Mouse (Mus musculus): ENCODE results near the gene Sorbs1.

Gene Sorbs1

DNA sequence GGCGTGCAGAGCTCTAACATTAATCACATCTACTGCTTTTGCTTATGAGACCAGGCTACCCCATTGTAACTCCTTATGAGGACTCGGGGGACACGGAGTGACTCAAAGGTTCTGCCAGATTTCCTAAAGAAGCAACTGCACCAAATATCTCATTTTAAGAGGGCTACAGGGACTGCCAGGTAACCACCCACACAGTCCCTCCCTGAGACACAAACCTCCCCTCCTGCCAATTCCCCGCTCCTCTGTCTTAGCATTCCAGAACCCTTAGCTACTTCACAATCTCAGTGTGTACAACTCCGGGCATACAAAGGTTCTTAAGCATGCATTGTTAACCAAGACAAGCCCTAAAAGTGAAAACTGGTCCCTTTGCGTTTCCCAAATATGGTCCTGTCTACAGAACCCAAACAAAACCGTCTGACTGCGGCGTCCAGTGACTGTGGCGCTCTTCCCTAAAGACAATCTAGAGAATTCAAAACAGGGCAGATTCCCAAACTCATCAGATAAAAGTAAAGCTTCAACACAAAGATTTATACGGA is 104.0 kb downstream of the Sorbs1 start:
- CTCF ChIA-PET = no interaction called here

DNA sequence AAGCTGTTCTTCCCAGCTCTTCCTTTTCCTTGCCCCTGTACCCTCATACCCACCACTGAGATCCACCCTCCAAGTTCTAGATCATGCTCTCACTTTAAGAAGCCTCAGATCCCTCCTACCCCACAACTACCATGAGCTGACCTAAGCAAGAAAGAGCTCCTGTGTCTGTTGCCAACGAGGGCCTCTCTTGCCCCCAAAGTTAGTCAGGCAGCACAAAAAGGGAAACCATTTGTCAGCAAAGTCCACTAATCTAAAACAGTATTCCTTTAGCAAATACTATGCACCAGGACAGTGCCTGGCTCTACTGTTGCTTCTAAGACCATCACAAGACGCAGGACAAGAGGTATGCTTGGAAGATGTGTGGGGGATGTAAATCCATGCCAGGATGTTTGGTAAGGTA is 106.4 kb downstream of the Sorbs1 start:
- CTCF ChIA-PET = no interaction called here

DNA sequence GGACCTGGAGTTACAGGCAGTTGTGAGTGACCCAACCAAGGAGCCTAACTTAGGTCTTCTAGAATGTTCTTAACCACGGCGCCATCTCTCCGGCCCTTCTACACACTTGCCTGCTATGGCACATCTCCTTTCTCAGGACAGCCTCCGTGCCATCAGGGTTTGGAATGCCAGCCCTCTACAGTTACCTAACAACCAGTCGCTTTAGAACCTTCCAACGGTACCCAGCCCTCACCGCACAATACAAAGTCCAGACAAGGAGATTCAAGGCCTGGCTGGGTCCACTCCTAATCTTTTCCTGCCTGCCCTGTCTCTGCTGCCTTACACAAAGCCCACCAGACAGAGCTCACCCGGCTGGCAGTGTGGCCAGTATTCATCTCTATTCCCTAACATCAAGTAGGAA is 106.9 kb downstream of the Sorbs1 start:
- CTCF ChIA-PET = no interaction called here

DNA sequence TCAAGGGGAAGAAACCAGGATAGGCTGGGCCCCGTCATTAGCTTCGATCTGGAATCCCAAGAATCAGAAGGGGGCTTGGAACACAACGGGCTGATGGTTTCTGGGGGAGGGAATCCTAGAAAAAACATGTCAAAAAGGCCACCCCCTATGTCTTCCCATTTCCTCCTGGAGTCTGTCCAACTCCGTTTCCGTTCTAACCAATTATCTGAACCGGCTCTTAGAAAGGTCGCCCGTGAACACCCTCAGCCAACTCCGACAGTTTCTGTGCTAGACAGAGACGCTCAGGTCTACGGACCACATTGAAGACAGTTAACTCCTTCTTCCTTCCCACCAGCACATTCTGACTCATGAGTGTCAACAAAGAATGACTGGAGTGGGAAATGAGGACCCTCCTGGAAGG is 107.8 kb downstream of the Sorbs1 start:
- CTCF ChIA-PET = no interaction called here

DNA sequence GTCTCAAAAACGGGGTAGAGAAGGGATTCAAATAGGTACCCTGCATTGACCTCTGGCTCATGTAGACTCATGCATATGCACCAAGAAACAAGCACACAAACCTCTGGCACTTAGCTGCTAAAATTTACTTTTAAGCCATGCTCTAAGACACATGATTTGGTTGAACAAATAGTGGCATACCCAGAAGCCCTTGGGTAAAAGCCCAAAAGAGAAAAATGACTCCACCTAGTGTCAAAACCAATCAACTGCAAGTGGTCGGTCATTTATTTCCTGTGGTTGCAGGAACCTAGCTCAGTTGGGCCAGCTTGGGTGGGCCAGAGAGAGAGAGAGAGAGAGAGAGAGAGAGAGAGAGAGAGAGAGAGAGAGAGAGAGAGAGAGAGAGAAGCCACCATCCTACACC is 109.0 kb downstream of the Sorbs1 start:
- CTCF ChIA-PET = no interaction called here

DNA sequence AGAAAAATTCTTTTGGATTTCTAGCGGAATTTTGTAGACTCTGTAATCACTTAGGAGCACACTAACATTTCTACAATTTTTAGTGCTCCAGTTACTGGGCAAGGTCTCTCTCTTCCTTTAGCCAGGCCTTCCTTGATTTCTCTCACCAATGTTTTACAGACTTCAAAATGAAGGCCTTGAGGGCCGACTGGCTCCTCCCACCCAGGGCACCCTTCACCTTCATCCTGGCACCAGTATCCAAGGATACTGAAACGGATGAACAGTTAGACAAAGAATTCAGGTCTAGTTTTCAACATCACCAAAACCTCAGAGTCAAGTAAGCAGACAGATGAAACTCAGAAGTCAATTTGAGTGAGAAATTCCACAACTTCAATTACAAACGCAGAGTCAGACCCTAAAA is 109.6 kb downstream of the Sorbs1 start:
- CTCF ChIA-PET = interaction anchor here (0.6 kb wide), 1 partner anchor 33 kb away, joined by 11 read pairs; no protein-coding TSS in a partner anchor

DNA sequence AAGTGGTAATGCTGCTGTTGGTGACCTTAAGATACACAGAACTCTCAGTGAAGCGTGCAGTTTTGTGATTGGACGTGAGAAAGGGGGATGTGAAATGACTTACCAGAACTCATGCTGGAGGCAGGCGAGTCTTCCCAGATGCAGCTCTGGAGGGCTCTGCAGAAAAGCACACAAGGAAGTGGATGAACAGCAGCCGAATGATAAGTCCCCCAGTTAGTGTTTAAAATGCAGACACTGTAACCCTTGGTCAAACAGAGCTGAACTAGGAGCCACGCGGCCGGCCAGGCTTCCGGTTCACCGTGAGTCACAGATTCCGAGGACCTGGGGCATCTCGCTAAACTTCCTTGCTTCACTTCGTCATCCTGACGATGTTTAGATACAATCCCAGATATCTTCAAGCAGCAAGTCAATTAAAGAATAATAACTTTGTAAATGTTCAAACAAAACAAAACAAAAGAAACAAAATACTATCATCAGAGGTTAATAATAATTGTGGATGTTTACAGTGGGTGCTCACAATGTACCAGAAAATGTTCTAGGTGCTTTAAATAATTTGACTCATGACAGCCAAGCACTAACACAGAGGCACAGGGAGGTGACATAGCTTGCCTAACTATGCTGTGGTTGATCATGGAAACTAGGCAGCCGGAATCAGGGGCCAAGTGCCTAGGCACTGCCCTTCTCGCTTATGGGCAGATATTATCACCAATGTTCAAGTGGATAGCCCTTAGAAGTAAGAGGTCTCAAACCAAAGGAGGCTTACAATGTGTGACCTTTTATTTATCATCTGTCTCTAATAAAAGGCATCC is 111.2 kb downstream of the Sorbs1 start:
- CTCF ChIA-PET = no interaction called here

DNA sequence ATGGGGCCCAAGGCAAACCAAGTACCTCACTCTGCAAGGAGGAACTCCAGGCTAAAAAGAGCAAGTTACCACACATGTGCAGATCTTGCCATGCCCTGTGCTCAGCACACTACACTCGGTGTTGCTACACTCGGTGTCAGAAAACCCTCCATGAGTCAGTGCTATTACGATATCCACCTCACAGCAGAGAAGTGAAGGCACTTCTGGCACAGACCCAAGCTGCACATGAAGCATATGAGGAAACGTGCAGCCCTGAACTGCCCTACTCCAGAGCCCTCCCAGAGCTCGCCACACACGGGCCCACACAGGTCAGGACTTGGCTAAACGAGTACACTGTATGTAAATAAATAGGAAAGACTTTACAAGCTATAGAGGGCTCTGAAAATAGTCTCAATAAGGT is 112.4 kb downstream of the Sorbs1 start:
- CTCF ChIA-PET = no interaction called here

DNA sequence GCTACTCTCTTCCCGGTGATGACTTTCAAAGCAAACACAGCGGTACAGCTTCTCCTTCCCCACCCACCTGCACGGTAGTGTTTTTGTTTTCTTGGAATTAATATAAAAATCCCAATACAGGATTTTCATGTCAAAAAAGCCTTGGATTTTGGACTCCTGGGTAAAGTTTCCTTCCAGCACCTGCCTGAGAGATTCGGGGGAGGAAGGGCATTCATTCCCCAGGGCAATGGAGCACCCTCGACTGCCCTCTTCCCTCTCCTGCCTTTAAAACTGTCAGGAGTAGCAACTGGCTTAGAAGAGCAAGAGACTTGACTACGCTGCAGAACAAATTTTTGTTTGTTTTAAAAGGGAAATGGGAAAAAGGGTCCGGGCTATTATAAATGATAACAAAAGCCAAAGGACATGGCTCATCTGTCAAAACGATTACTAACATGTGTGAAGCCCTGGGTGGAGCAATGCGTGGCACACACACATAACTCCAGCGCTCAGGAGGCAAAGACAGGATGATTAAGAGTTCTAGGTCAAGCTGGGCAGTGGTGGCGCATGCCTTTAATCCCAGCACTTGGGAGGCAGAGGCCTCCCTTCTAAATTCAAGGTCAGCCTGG is 113.1 kb downstream of the Sorbs1 start:
- CTCF ChIA-PET = no interaction called here

DNA sequence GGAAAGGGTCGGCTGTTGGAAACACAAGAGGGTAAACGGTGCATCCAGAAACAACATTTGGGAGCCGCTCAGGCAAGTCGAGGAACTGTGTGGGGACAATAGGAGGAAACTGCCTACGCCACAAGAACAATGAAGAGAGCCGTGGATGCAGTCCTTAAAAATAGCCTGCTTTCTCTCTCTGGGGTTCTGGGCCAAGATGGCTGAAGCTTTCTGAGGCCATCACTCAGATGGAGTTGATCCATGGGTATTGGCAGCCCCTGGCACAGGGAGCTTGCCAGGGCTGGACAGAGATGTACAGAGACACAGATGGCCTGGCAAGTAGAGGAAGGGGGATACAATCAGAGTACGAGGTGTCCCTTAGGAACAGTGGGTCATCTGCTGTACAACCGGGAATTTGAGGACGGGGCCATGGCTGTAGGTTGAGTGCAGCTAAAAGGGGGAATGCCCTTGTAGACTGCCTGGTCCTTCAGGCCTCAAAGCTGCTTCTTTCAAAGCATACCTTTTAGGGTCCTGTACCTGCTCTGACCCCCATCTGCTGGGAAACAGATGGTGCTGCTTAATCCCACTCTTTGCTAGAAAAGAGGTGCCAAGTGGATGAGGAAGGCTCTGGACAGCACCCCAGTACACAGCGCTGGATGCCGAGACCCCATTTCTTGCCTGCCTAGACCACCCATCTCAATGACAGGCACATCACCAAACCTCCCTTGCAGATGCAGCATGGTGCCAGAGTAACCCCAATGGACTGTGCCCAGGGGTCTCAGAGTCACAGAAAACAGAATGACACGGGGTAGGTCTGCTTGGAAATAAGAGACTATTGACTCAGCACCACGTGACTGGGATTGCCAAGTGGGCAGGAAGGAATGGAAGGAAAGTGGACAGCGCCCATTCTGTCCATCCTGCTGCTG is 117.6 kb downstream of the Sorbs1 start:
- CTCF ChIA-PET = no interaction called here

DNA sequence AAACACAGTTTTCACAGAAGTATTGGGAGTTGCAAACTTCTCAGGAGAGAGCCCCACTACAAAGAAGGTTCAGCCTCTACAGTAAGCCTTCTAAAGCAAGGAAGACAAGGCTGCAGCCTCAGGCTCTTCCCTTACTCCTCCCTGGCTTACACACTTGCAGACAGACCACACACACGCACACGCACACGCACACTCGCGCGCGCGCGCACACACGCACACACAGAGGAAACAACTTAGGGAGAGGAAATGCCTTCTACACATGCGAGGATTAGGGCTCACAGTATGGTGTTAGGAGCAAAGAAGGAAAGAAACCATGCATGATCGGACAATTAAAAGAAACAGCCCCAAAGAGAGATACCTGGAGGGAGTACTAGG is 118.3 kb downstream of the Sorbs1 start:
- CTCF ChIA-PET = no interaction called here

DNA sequence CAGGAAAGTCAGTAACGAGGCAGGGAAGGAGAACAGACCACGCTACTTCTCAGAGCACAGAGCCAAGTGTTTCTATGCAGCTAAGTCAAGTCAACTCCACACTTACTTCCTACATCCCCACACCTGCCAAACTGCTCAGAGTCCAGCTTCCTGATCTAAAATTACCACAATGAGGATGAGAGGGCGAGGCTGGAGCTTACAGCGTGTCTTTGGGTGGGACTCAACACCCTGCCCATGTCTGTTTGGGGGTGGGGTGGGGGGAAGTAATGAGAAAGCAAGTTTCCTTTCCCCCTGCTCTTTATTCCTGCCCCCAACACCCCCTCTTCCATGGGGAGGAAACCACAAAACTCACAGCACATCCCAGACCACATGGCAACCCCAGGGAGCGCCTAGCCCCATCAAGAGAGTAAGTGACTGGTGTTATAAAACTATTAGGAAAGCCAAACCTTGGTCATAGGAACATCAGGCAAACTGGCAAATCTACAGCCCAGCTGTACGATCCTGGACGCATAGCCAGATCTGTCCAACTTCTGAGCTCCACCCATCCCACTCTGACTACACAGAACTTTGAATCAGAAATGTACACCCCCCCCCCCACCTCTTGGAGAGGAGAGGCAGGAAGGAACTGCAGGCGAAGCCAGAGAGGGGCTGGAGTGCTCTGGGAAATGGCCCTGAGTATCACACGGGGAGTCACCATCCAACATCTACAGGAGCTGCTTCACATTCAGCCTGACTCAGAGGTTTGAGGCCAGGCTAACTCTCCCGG is 118.8 kb downstream of the Sorbs1 start:
- CTCF ChIA-PET = no interaction called here

DNA sequence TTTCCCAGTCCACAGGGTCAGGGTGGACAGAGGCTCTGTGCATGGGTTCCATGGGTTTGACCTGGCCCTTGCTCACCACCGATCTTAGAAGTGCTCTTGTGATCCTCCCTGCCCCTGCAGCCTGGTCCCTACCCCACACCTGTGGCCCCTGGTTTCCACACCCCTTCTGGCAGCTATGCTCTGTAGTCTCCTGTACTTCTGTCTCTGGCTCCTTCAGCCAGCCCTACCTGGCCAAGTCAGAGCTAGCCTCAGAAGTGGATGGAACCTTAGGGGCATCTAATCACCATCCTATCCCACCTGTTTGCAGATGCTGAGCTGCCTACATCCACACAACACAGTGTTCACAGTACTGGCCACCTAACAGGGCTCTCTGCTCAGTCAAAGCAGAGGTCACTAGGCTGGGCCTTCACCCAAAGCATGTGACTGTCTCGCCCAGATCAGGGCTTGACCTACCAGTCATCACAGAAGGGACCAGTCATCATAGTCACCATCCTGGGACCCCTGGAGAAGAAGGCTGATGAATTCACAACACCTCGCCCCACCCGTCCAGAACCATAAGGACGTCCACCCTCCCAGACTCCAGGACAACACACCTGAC is 120.7 kb downstream of the Sorbs1 start:
- CTCF ChIA-PET = no interaction called here

DNA sequence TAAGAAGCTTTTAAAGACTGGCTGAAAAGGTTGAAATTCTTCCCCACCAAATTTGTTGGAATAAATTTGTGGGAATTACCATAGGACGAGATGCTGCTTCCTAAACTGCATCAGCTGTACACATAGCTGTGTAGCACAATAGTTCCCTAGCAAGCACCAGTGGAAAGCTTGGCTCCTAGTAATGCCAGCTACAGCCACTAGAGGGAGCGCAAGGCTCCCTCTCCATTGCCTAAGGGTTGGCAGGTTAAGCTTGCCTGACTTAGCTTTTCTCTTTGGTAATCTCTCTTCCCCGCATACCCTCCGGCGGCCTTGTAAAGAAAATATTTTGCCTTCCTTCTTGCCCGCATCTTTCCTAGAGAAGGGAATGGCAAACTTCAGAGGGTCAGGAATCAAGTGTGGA is 122.1 kb downstream of the Sorbs1 start:
- CTCF ChIA-PET = no interaction called here

DNA sequence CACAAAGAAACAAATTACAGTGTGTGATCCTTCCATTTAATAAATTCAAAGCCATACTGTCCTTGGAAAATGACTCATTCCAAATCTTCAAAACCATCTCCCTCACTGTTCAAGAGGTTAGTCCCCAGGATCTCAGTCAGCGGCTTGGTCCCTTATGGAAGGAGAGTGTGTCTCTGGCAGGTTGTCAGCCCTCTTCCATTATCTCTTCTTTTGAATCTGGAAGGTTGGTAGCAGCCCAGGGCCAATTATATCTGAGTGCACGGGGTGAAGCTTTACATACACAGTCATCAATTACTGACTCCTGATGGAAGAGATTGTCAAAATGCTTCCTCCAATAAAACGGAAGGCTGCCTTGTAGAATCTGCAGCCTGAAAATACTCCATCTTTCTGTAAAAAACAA is 126.7 kb downstream of the Sorbs1 start:
- CTCF ChIA-PET = no interaction called here

DNA sequence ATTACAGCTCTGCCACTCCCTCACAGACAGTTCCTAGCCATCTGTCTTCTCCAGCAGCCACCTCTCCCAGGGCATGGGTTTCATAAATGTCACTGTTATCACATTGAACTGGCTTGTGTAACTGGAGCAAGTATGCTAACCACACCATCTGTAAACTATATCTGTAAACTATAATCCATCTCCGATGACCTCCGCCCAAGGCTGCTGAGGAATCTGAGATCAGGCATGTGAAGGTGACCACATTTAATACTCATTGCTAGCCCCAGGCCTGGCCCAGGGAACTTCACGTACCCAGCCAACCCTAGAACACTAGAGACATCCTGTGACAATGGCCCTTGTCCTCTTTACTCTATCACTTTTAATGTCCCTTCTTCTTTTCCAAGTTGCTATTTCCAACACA is 128.2 kb downstream of the Sorbs1 start:
- CTCF ChIA-PET = no interaction called here

DNA sequence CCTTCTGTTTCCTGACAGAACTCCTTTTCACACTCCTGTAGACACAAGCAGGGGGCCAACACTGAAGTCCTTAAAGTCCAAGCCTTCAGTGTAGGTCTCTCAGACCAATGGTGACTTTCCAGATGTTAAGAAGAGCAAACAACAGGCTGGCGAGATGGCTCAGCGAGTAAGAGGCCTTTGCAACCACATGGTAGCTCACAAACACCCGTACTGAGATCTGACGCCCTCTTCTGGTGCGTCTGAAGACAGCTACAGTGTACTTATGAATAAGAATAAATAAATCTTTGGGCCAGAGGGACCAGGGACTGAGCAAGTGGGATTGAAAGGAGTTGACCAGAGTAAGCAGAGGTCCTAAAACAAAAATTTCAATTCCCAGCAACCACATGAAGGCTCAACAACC is 129.6 kb downstream of the Sorbs1 start:
- CTCF ChIA-PET = no interaction called here

DNA sequence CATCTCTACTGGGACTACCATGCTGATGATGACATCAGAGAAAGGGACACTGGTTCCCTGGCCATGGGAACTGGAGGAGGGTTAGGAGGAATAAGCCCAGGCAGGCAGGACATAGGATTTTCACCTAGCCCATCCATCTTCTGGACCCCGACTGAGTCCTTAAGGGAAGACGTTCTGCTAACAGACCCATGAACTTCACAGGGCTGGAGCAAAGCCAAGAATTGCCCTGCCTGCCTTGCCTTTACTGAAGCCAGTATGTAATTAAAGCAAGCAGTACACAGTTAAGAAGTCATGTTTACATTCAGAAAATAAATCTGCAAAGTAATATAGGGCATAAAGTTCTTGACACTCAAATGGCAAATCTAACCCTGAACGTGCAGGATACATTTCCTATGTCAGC is 132.9 kb downstream of the Sorbs1 start:
- CTCF ChIA-PET = no interaction called here

DNA sequence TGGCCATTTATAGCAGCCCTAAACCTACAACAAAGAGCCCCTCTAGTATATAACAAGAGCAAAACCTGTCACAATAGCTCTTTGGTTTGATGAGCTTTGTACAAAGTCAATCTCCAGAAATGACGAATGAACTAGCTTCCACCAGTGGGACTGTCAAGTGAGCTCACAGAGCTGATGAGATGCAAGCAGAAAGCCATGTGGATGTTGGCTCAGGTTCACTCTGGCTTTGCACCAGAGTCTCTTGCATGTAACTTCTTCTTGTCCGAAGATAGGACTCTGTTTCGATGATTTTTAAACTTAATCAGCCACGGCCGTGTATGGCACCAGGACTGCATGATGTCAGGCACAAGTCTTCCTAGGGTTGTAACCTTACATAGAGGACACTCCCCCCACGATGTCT is 133.6 kb downstream of the Sorbs1 start:
- CTCF ChIA-PET = interaction anchor here (0.5 kb wide), 1 partner anchor 34 kb away, joined by 3 read pairs; no protein-coding TSS in a partner anchor

DNA sequence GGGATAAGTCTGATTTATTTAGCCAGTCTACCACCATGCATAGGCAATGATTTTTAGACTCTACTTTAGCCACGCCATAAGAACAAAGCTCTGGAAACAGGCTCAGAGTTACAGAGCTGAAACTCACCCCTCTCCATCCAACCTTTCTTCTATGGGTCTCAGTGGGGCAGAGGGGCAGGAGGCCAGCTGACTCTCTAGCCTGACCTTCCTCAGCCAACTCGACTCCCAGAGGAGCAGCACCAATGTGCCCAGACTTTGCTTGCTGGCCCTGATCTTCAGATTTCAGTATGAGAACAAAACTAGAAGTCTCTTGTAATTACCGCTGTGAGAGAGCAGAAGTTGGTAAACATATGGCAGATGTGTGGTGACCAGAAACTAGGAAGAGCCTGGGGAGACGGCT is 134.5 kb downstream of the Sorbs1 start:
- CTCF ChIA-PET = no interaction called here

DNA sequence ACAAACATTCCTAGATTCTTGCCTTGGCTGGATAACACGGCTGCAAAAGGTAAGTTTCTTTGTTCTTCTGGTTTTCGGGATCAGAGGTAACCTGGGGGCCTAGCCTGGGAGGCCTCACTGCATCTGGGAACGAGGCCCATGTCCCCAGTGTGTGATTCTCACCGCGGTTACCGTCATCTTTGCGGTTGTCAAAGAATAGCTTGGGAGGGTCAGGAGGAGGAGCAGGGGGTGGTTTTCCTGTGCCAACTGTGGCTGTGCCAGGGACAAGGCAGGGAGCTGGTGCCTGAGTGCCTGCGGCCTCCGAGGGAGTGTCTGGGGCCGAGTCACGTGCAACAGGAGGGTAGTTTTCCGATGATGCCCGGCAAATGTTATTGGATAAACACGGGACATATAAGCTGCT is 135.9 kb downstream of the Sorbs1 start:
- CTCF ChIA-PET = no interaction called here

All from spleen, embryonic (tissue).